Mouse (Mus musculus) E14TG2a.4 (cell line): ENCODE measurements around the gene Ydjc.

Source experiments
- CTCF ChIP-seq: conservative IDR thresholded peaks from 2 replicates; pipeline ENCODE4 v1.5.1; 2014; ENCODE audit warnings: low read length
- POU5F1 ChIP-seq: IDR thresholded peaks from 2 replicates; pipeline ENCODE4 v1.6.1; 2014; ENCODE audit warnings: low read length, borderline replicate concordance

DNA sequence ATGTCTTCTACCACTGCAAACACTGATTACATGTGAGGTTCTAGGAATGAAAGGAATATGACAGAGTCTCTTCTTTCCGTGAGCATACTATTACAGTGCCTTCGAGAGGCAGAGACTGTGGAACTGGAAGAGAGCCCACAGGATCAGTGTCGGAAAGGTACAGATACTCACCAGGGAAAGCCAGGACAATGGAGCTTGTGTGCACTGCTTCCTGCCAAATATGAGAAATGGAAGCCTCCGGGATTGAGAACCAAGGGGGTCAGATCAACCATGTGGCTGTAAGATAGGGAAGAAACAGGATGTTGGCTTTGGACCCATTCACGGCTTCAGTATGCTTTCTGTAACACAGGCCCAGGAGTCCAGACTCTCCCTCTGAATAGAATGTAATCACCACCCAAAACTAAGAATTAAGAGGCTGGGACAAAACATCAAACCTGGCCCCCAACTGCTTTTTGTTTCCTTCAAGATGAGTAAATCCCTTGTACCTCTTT, 27.1 kb upstream of the Ydjc start:
- TF ChIP-seq POU5F1 = no peak
- no peak for TF ChIP-seq CTCF
